7 mouse cellular contexts compared by ENCODE assay signal in the genomic region with DNA sequence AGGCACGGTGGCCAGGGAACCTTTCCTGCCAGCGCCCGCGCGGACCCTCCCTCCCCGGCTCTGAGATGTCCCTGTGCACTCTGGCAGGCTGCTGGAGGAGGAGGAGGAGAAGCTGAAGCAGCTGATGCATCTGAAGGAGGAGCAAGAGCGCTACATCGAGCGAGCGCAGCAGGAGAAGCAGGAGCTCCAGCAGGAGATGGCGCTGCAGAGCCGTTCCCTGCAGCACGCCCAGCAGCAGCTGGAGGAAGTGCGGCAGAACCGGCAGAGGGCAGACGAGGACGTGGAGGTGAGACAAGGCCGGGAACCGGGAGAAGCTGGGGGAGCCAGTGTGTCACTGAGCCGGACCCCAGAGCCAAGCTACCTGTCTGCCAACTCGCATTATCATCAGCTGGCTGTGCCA. TPM values are rescaled to one million over a fixed set of nuclear protein-coding genes. Genes with fewer than 3 reads are reported as not detected.
DNase-seq lines count a peak whose midpoint lies in the region; ATAC-seq and TF ChIP-seq lines count a peak whose summit lies in the region.

No protein-coding gene starts in this region.

- H3K36me3 ChIP-seq in embryonic facial prominence, embryonic 13.5 days: peaks cover 14% of the 10 kb centered on the region
- H3K36me3 ChIP-seq in limb, embryonic 12.5 days: peaks cover 11% of the 10 kb centered on the region
- H3K36me3 ChIP-seq in midbrain, embryonic 16.5 days (ENCODE audit: control insufficient read depth, insufficient read depth, low read length): no peaks in the 10 kb centered on the region
- peaks cover 20% of the 10 kb centered on the region for H3K36me3 ChIP-seq in spleen, adult 2 months (ENCODE audit: control insufficient read depth, insufficient read depth, low read length)

- peaks cover 32% of the 10 kb centered on the region for H3K4me1 ChIP-seq in embryonic facial prominence, embryonic 13.5 days
- H3K4me1 ChIP-seq in limb, embryonic 12.5 days (replicated peaks): peaks cover 21% of the 10 kb centered on the region
- H3K4me1 ChIP-seq in midbrain, embryonic 16.5 days (ENCODE audit: control insufficient read depth, insufficient read depth, low read length): peaks cover 8% of the 10 kb centered on the region
- H3K4me1 ChIP-seq in spleen, adult 2 months (ENCODE audit: control insufficient read depth, insufficient read depth, insufficient read length): peaks cover 5% of the 10 kb centered on the region

- TF ChIP-seq POLR2A in spleen, adult 2 months (IDR thresholded peaks at IDR 0.05; ENCODE audit: low read depth, low read length): no peak

- 0% methylated on average over 18 of the region's 21 CpGs for WGBS in embryonic facial prominence, embryonic 13.5 days
- 1% methylated on average over 21 of the region's 21 CpGs for WGBS in limb, embryonic 12.5 days
- 3% methylated on average over 21 of the region's 21 CpGs for WGBS in midbrain, embryonic 16.5 days
- WGBS in spleen, adult 2 months: 21% methylated on average over 21 of the region's 21 CpGs

- no peaks in the 10 kb centered on the region for H3K9me3 ChIP-seq in embryonic facial prominence, embryonic 13.5 days
- H3K9me3 ChIP-seq in limb, embryonic 12.5 days: no peaks in the 10 kb centered on the region
- H3K9me3 ChIP-seq in midbrain, embryonic 16.5 days (replicated peaks; ENCODE audit: control insufficient read depth, low read length, poor library complexity, severe bottlenecking): no peaks in the 10 kb centered on the region

- ATAC-seq in embryonic facial prominence, embryonic 13.5 days (ENCODE audit: insufficient number of reproducible peaks, insufficient read depth, low FRiP score, low TSS enrichment, low read depth): 0 out of 2 replicates have a peak, but pooled peaks have one; percentile 11
- peak; percentile 39; the same call in 1 of the 2 replicates for ATAC-seq in limb, embryonic 12.5 days (ENCODE audit: insufficient number of reproducible peaks, insufficient read depth, low FRiP score, low TSS enrichment, low read depth)
- ATAC-seq in midbrain, embryonic 16.5 days: peak; percentile 64

- peak overlapping the region; percentile 58 for H3K4me2 ChIP-seq in embryonic facial prominence, embryonic 13.5 days
- H3K4me2 ChIP-seq in limb, embryonic 12.5 days: peak overlapping the region; percentile 68
- H3K4me2 ChIP-seq in midbrain, embryonic 16.5 days (ENCODE audit: low read length): peak overlapping the region; percentile 65

- TF ChIP-seq CTCF in spleen, adult 2 months (IDR thresholded peaks at IDR 0.05; ENCODE audit: extremely low read depth, insufficient read depth, insufficient read length, insufficient replicate concordance): peak; percentile 93

- H3K4me3 ChIP-seq in embryonic facial prominence, embryonic 13.5 days: peak overlapping the region; percentile 33
- H3K4me3 ChIP-seq in limb, embryonic 12.5 days (replicated peaks): peak overlapping the region; percentile 37
- H3K4me3 ChIP-seq in midbrain, embryonic 16.5 days (ENCODE audit: low read depth, low read length): peak overlapping the region; percentile 34
- H3K4me3 ChIP-seq in spleen, adult 2 months (ENCODE audit: extremely low read depth, insufficient read depth, insufficient read length): no peak overlapping the region

- peak overlapping the region; percentile 58; the same call in 1 of the 2 replicates for H3K9ac ChIP-seq in embryonic facial prominence, embryonic 13.5 days
- peak overlapping the region; percentile 54 for H3K9ac ChIP-seq in limb, embryonic 12.5 days (replicated peaks)
- H3K9ac ChIP-seq in midbrain, embryonic 16.5 days (ENCODE audit: low read depth, low read length): peak overlapping the region; percentile 62

- H3K27ac ChIP-seq in embryonic facial prominence, embryonic 13.5 days: peak overlapping the region; percentile 24
- peak overlapping the region; percentile 45; the same call in 1 of the 2 replicates for H3K27ac ChIP-seq in limb, embryonic 12.5 days
- 0 out of 2 replicates have a peak overlapping the region, but pooled peaks have one; percentile 32 for H3K27ac ChIP-seq in midbrain, embryonic 16.5 days (ENCODE audit: low read length)
- H3K27ac ChIP-seq in spleen, adult 2 months (ENCODE audit: insufficient read depth, low read length): no peak overlapping the region

- peak; percentile 95 for DNase-seq in adrenal gland, postnatal 14 days
- peak; percentile 89 for DNase-seq in heart, adult 8-10 months (ENCODE audit: low spot score)
- DNase-seq in kidney, adult 8-10 months: peak; percentile 90 to 93
- DNase-seq in spleen, adult 2 months (ENCODE audit: low read depth in 1 of 2, low spot score in 2 of 2): peak; percentile 66 to 85

- no peaks in the 10 kb centered on the region for H3K27me3 ChIP-seq in embryonic facial prominence, embryonic 13.5 days
- H3K27me3 ChIP-seq in limb, embryonic 12.5 days: no peaks in the 10 kb centered on the region; the same call in 1 of the 2 replicates
- H3K27me3 ChIP-seq in midbrain, embryonic 16.5 days (ENCODE audit: control insufficient read depth, insufficient read depth, low read depth, low read length): no peaks in the 10 kb centered on the region
- H3K27me3 ChIP-seq in spleen, adult 2 months (ENCODE audit: control insufficient read depth, insufficient read depth, low read length): no peaks in the 10 kb centered on the region

RNA-seq across cellular contexts. Expression of a gene that starts 6.5 kb away (rescaled TPM):
- total RNA-seq in adrenal gland, postnatal 14 days (2021): 36.1 and 39.8 TPM in 2 replicates
- polyA plus RNA-seq in embryonic facial prominence, embryonic 13.5 days (2015; fragmentation: Nextera tagmentation; extraction: Ambion mirVana): 3.2 and 3.3 TPM in 2 replicates
- total RNA-seq in heart, adult 8-10 months (2022): 10 to 100 TPM; 32.4 to 33.8 (median 33.1) TPM
- 3.2 and 3.5 TPM in 2 replicates for polyA plus RNA-seq in limb, embryonic 12.5 days (2016; fragmentation: Nextera tagmentation; extraction: Ambion mirVana)
- polyA plus RNA-seq in midbrain, embryonic 16.5 days (2015; fragmentation: Nextera tagmentation; extraction: Ambion mirVana): 1.2 and 1.6 TPM in 2 replicates
- polyA plus RNA-seq in spleen, adult 2 months (2012; rRNA removed): 23.2 and 28.8 TPM in 2 replicates

RNA-seq across cellular contexts. Expression of a gene that starts 18.4 kb away (rescaled TPM):
- 3.3 and 8.9 TPM in 2 replicates for total RNA-seq in adrenal gland, postnatal 14 days (2021)
- polyA plus RNA-seq in embryonic facial prominence, embryonic 13.5 days (2015; fragmentation: Nextera tagmentation; extraction: Ambion mirVana): 13.0 and 13.1 TPM in 2 replicates
- 1 to 10 TPM; 2.5 to 4.0 (median 3.6) TPM for total RNA-seq in heart, adult 8-10 months (2022)
- polyA plus RNA-seq in limb, embryonic 12.5 days (2016; fragmentation: Nextera tagmentation; extraction: Ambion mirVana): 11.1 and 12.8 TPM in 2 replicates
- polyA plus RNA-seq in midbrain, embryonic 16.5 days (2015; fragmentation: Nextera tagmentation; extraction: Ambion mirVana): 6.1 and 6.8 TPM in 2 replicates
- polyA plus RNA-seq in spleen, adult 2 months (2012; rRNA removed): 69.7 and 79.0 TPM in 2 replicates

RNA-seq across cellular contexts. Expression of a gene that starts 49.1 kb away (rescaled TPM):
- total RNA-seq in adrenal gland, postnatal 14 days (2021): 36.8 and 43.4 TPM in 2 replicates
- 36.6 and 41.2 TPM in 2 replicates for polyA plus RNA-seq in embryonic facial prominence, embryonic 13.5 days (2015; fragmentation: Nextera tagmentation; extraction: Ambion mirVana)
- 10 to 100 TPM; 12.2 to 18.5 (median 14.2) TPM for total RNA-seq in heart, adult 8-10 months (2022)
- 51.9 and 54.9 TPM in 2 replicates for polyA plus RNA-seq in limb, embryonic 12.5 days (2016; fragmentation: Nextera tagmentation; extraction: Ambion mirVana)
- 40.4 and 42.1 TPM in 2 replicates for polyA plus RNA-seq in midbrain, embryonic 16.5 days (2015; fragmentation: Nextera tagmentation; extraction: Ambion mirVana)
- polyA plus RNA-seq in spleen, adult 2 months (2012; rRNA removed): 31.0 and 33.2 TPM in 2 replicates

Comparison
In these comparisons a context has a peak if more than half of its experiments do, and no peak if none do; other contexts are left out.
1. ATAC-seq: peak in every context shown above with its lines; median percentile 64 in midbrain, embryonic 16.5 days; 39 in limb, embryonic 12.5 days; 11 in embryonic facial prominence, embryonic 13.5 days.